Mouse (Mus musculus): ENCODE measurements around the gene Dnajc11. TPM values are rescaled to one million over a fixed set of nuclear protein-coding genes. Genes with fewer than 3 reads are reported as not detected.
A peak's percentile ranks its signal among the peaks of the same experiment; 100 is the strongest.

Gene Dnajc11
- polyA plus RNA-seq, 1 experiment: 22.6 TPM

DNA sequence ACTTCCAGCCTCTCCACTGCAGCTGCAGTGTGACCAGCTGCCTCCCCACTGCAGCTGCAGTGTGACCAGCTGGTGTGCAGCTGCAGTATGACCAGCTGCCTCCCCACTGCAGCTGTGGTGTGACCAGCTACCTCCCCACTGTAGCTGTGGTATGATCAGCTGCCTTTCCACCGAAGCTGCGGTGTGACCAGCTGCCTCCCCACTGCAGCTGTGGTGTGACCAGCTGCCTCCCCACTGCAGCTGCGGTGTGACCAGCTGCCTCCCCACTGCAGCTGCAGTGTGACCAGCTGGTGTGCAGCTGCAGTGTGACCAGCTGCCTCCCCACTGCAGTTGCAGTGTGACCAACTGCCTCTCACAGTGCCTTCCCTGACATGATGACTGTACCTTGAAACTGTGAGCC is 11.4 kb upstream of the Dnajc11 start:
- Histone ChIP-seq H3K27me3 (replicated peaks) (peaks cover 10% of the 10 kb centered on the region), H3K4me3 (replicated peaks) (no peak overlapping the region), H3K36me3 (replicated peaks; ENCODE audit: low read length) (no peaks in the 10 kb centered on the region), H3K9me3 (peaks cover 48% of the 10 kb centered on the region), H3K4me1 (peaks cover 5% of the 10 kb centered on the region; the same call in 1 of the 2 replicates)
- TF ChIP-seq FLI1 (IDR thresholded peaks at IDR 0.05; ENCODE audit: low read length) (no peak), GATA1 (IDR thresholded peaks at IDR 0.05; ENCODE audit: borderline replicate concordance, low read length) (no peak)

- peaks cover 15% of the 10 kb centered on the region for H3K36me3 ChIP-seq (replicated peaks; ENCODE audit: low read length)
- peaks cover 50% of the 10 kb centered on the region for H3K4me1 ChIP-seq
- peaks cover 4% of the 10 kb centered on the region for H3K27me3 ChIP-seq (replicated peaks)
- TF ChIP-seq FLI1 (IDR thresholded peaks at IDR 0.05; ENCODE audit: low read length) (no peak), GATA1 (IDR thresholded peaks at IDR 0.05; ENCODE audit: borderline replicate concordance, low read length) (no peak)
- peak overlapping the region; percentile 100 for H3K4me3 ChIP-seq (replicated peaks)
- peaks cover 3% of the 10 kb centered on the region; the same call in 1 of the 2 replicates for H3K9me3 ChIP-seq
Observed at GRCm38 (mm10) chr4:151932576-151933504, 651 bp upstream of the Dnajc11 start.

- H3K27me3 ChIP-seq (replicated peaks): no peaks in the 10 kb centered on the region
- H3K4me3 ChIP-seq (replicated peaks): peak overlapping the region; percentile 100
- no peak for TF ChIP-seq GATA1 (IDR thresholded peaks at IDR 0.05; ENCODE audit: borderline replicate concordance, low read length)
- no peak for TF ChIP-seq FLI1 (IDR thresholded peaks at IDR 0.05; ENCODE audit: low read length)
- peaks cover 49% of the 10 kb centered on the region for H3K4me1 ChIP-seq
- peaks cover 3% of the 10 kb centered on the region; the same call in 1 of the 2 replicates for H3K9me3 ChIP-seq
- H3K36me3 ChIP-seq (replicated peaks; ENCODE audit: low read length): peaks cover 27% of the 10 kb centered on the region
Observed at GRCm38 (mm10) chr4:151934215-151934572, 703 bp downstream of the Dnajc11 start.

GRCm38 (mm10) chr4:151937441-151937840 is 4.0 kb downstream of the Dnajc11 start:
- no peak for TF ChIP-seq GATA1 (IDR thresholded peaks at IDR 0.05; ENCODE audit: borderline replicate concordance, low read length)
- TF ChIP-seq FLI1 (IDR thresholded peaks at IDR 0.05; ENCODE audit: low read length): no peak
- Histone ChIP-seq H3K4me1 (peaks cover 62% of the 10 kb centered on the region), H3K9me3 (no peaks in the 10 kb centered on the region), H3K4me3 (replicated peaks) (no peak overlapping the region), H3K27me3 (replicated peaks) (no peaks in the 10 kb centered on the region), H3K36me3 (replicated peaks; ENCODE audit: low read length) (peaks cover 43% of the 10 kb centered on the region)

- H3K4me3 ChIP-seq (replicated peaks): peak overlapping the region; percentile 59
- no peaks in the 10 kb centered on the region for H3K9me3 ChIP-seq
- H3K36me3 ChIP-seq (replicated peaks; ENCODE audit: low read length): peaks cover 43% of the 10 kb centered on the region
- TF ChIP-seq FLI1 (IDR thresholded peaks at IDR 0.05; ENCODE audit: low read length) (no peak), GATA1 (IDR thresholded peaks at IDR 0.05; ENCODE audit: borderline replicate concordance, low read length) (no peak)
- peaks cover 57% of the 10 kb centered on the region for H3K4me1 ChIP-seq
- H3K27me3 ChIP-seq (replicated peaks): no peaks in the 10 kb centered on the region
Observed at GRCm38 (mm10) chr4:151938089-151938488, 4.6 kb downstream of the Dnajc11 start.

DNA sequence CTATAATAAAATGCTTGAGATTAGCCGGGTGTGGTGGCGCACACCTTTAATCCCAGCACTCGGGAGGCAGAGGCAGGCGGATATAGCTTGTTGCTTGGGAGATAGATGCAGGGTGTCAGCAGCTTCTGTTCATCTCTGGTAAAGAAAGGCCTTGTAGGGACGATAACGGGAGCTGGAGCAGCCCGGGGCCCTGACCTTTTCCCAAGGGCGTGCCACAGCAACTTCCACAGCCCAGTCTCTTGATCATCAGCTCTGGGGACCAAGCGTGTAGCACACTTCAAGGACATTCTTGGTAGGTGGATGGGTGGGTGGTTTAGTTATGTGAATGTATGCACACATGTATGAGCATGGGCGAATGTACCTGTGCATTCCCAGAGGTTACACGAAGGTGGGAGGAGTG is 12.7 kb downstream of the Dnajc11 start:
- no peaks in the 10 kb centered on the region for H3K9me3 ChIP-seq
- H3K36me3 ChIP-seq (replicated peaks; ENCODE audit: low read length): peaks cover 58% of the 10 kb centered on the region

DNA sequence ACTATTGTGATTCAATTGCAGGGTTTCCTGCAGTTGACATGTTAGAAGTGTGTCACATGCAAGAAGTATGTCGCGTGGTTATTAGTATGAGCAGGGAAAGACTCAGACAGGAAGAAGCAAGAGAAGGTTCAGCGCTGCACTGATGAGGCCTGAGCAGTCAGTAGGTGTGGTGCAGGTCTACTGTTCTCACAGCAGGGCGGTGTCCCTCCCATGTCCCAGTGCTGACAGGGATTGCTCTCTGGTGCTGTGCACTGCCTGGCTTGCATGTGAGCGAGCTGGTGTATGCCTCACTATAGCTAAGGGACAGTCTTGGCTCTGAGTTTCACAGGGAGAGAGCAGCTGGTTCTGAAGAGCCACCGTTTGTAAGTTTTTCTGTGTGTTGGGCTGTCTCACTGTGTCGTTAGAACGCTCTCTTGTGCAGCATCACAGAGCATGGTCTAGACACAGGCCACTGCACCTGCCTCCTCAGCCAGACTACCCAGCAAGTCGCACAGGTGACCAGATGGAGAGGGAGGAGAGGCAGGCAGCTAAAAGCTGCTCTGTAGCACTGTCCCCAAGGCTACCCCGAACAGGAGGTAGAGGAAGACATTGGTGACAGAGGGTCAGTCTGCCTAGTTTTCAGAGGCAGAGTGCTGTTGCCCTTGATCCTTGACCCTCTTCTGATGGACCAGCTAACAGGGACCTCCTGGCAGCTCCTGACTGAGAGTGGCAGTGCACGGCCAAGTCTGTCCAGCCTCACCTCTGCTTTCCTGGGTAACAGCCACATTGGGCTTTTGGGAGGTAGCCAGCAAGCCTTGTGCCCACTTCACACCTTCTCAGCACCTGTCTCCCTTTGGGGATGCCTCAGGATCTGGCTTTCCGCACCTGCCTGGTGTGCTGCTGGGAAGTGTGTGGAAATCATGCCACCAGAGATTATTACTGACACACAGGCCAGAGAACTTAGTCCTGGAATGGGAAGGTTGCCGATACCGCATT is 15.3 kb downstream of the Dnajc11 start:
- no peaks in the 10 kb centered on the region for H3K9me3 ChIP-seq
- TF ChIP-seq FLI1 (IDR thresholded peaks at IDR 0.05; ENCODE audit: low read length) (no peak), GATA1 (IDR thresholded peaks at IDR 0.05; ENCODE audit: borderline replicate concordance, low read length) (no peak)
- H3K4me1 ChIP-seq: peaks cover 46% of the 10 kb centered on the region
- H3K4me3 ChIP-seq (replicated peaks): no peak overlapping the region
- H3K27me3 ChIP-seq (replicated peaks): no peaks in the 10 kb centered on the region
- peaks cover 78% of the 10 kb centered on the region for H3K36me3 ChIP-seq (replicated peaks; ENCODE audit: low read length)

More for the DNA sequence above, 12.7 kb downstream of the Dnajc11 start:
- no peak overlapping the region for H3K4me3 ChIP-seq (replicated peaks)
- H3K4me1 ChIP-seq: peaks cover 48% of the 10 kb centered on the region
- H3K27me3 ChIP-seq (replicated peaks): no peaks in the 10 kb centered on the region
- TF ChIP-seq GATA1 (IDR thresholded peaks at IDR 0.05; ENCODE audit: borderline replicate concordance, low read length) (no peak), FLI1 (IDR thresholded peaks at IDR 0.05; ENCODE audit: low read length) (no peak)

GRCm38 (mm10) chr4:151953209-151953608 is 19.7 kb downstream of the Dnajc11 start:
- Histone ChIP-seq H3K4me1 (peaks cover 51% of the 10 kb centered on the region), H3K9me3 (no peaks in the 10 kb centered on the region), H3K27me3 (replicated peaks) (no peaks in the 10 kb centered on the region), H3K4me3 (replicated peaks) (no peak overlapping the region), H3K36me3 (replicated peaks; ENCODE audit: low read length) (peaks cover 90% of the 10 kb centered on the region)
- no peak for TF ChIP-seq FLI1 (IDR thresholded peaks at IDR 0.05; ENCODE audit: low read length)
- TF ChIP-seq GATA1 (IDR thresholded peaks at IDR 0.05; ENCODE audit: borderline replicate concordance, low read length): no peak

DNA sequence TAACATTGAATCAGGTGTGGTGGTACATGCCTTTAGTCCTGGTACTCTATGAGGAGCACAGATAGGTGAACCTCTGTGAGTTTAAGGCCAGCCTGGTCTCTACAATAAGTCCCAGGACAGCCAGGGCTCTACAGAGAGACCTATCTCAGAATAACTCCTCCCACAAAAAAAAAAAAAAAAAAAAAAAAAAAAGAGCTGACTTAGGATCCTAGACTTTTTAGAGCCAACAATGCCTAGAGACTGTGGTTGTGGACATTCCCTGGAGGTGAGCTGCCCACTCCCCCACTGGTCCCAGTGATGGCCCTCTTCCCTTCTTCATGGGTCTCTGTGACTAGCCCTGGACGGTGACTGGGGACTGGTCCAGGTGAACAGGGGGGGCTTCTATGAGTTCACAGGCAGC is 22.3 kb downstream of the Dnajc11 start:
- Histone ChIP-seq H3K36me3 (replicated peaks; ENCODE audit: low read length) (peaks cover 85% of the 10 kb centered on the region), H3K9me3 (no peaks in the 10 kb centered on the region), H3K27me3 (replicated peaks) (no peaks in the 10 kb centered on the region), H3K4me1 (peaks cover 57% of the 10 kb centered on the region), H3K4me3 (replicated peaks) (no peak overlapping the region)
- TF ChIP-seq GATA1 (IDR thresholded peaks at IDR 0.05; ENCODE audit: borderline replicate concordance, low read length): no peak
- TF ChIP-seq FLI1 (IDR thresholded peaks at IDR 0.05; ENCODE audit: low read length): no peak

Data from megakaryocyte, embryonic 14.5 days (primary cell).